Mouse (Mus musculus) cerebellum, postnatal 14 days (tissue): ENCODE measurements around the gene Gucy2g.
A peak's percentile ranks its signal among the peaks of the same experiment; 100 is the strongest.
"Not testable (repeated sequence)": the region's sequence is repeated elsewhere in the genome, so short reads cannot be mapped to it uniquely, and the experiment has no call there.

Source experiments
- DNase-seq, 2 experiments: peaks; one replicate each; pipeline ENCODE4 v3.0.0; 2021; ENCODE audit warnings: mixed read lengths in 2 of 2

The Gucy2g gene

DNA sequence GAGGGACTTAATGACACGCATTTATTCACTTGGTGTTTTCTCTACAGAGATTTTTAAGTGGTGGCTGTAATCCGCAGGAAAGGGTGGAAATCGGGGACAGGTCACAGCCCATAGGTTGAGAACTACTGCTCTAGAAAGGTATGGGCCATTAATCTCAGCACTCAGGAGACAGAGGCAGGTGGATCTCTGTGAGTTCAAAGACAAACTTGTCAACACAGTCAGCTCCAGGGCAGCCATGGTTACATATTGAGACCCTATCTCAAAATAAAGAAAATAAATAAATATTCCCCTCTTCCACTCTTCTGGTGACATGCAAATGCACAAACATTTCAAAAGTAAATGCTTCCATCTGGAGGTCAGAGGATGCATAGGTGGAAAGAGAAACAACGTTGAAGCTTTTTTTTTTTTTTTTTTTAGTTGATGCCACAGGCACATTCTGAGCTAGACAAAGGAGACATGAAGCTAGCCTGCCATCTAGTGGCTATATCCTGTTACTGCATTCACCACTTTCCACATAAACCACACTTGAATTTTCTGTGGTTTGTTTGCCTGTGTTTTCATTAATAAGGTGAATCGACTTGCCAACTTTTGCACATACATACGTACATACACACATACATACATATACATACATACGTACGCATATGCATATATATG, 34.4 kb downstream of the Gucy2g start:
- peak; percentile 75 to 76 for DNase-seq

DNA sequence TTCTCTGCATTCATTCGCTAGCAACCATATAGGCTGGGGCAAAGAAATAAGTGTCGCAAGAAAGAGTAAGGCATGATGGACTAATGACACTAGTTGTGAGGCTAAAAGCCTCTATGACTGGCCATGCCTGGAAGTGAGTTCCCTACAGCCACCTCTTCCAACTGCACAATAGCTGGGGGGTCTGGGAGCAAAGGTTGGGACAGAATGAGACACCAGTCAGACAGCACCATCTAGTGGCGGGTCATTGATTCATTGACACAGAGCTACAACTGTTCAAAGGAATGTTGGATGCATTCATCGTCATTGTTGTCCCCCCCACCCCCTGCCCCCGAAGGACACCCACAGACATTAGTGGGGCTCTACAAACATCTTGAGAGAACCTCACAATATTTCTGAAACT, 42.7 kb downstream of the Gucy2g start:
- peak; percentile 64 to 79 for DNase-seq

DNA sequence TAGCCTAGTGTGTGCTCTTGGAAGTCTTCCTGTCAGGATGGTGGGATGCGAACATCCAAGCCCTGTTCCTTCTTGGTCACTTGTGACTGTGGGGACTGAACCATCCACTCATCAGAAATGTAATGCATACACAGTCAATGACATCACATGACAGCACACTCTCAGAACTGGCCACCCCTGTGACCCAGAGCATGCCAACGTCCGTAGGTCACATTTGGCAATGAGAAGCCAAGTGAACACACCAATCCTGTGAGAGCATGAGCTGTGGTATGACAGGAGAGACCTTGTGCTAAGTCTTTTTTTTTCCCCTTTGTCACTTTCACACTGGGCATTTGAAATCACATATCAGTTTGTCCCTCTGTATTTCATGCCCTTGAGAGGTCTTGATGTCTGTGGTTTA, 45.5 kb downstream of the Gucy2g start:
- DNase-seq = no peak

DNA sequence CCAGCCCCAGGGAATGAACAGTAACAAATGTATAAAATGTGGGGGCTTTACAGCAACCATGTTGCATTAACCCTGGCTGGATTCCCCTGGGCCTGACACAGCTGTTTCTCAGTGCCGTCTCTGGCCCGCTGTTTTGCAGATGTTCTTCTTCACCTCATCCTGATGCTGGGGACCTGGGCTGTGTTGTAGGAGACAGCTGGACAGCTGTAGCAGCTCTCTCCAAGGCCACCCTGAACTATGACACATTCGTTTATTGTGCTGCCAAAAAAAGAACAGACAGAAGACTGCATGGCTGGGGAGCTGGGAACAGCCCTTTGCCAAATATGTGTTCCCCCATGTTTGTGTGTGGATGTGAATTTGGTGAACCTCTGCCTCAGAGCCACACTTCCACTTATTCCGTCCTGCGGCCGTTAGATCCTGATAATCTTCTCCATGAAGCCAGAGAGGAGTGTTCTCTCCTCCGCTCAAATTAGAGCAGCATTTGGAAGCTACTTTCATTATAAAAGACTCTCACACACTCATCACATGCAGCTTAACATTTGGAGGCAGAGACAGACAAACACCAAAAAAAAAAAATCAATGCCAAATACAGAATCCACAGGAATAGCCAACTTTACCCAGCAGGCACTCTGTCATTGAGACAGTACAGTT, 46.4 kb downstream of the Gucy2g start:
- DNase-seq = no peak

DNA sequence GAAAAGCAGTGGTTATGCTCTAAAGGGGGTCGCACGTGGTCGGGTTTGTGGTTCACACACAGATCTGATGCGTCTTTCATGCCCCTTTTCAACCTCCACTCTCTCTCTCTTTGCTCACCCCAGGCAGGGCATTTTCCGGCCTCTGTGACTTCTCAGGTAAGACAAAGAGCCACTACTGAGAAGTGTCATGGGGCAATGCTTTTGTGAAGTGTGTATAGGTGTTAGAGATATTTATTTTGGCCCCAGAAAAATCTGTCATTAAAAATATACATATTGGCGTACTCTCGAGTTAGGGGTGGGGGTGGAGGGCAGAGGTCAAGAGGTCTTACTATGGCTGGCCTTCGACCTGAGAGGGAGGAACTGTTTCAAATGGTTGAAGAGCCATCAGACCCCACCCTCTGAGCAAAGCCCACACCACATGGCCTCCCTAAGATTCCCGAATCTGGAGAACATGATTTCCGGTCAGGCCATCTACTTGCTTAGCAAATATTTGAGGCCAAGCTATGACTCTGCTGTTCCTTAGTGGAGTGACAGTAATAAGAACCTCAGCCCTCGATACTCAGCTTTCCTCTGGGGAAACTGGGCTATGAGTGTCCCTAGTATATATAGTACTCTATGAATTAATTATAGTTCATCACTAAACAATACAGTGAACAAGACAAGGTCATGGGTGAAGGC, 47.2 kb downstream of the Gucy2g start:
- DNase-seq = no peak

DNA sequence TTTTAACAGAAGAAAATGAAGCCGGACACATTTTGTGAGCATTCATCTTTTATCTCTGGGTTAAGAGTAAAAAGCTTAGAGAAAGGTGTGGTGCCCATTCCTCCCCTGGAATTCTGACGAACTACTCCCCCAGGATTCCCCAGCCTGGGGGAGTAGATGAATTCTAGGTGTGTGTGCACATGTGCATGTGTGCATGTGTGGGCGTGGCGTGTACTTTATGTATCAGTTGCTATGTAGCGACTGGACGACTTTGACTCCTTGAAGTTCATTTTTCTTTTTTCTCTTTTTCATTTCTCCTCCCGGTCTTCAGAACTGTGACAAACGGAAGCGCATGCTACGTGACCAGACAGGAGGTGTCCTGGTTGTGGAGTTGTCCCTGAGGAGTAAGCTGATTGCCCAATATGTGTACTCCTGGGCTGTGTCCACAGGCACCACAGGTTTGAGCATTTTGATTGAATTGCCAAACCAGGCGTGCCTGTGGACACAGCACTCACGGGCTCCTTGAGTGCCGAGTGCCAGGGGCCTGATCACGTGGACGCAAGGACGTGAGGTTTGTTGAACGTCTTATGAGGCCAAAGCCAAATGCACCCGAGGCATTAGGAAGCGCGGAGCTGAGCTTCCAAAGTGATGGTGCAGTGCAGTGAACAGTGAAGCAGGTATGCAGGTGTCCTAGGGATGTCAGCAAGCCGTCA, 48.6 kb downstream of the Gucy2g start:
- peak in 1 of 2 experiments; percentile 26 for DNase-seq

DNA sequence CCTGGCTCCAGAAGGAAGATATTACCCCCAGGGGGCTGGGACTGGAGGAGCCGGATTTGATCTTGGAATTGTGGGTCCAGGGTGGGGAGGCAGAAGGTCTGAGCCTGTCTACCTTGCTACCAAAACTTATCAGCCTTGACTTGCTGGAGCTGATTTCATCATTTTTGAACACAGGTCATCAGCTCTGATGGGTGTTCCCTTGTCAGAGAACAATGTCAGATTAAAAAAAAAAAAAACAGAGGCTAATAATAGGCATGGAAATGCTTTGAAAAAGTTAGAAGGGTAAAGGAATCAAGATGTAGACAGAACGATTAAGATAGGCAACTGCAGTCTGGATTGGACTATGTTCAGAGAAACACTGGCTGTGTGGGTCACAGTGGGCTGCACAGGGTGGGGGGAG, 49.4 kb downstream of the Gucy2g start:
- no peak for DNase-seq

DNA sequence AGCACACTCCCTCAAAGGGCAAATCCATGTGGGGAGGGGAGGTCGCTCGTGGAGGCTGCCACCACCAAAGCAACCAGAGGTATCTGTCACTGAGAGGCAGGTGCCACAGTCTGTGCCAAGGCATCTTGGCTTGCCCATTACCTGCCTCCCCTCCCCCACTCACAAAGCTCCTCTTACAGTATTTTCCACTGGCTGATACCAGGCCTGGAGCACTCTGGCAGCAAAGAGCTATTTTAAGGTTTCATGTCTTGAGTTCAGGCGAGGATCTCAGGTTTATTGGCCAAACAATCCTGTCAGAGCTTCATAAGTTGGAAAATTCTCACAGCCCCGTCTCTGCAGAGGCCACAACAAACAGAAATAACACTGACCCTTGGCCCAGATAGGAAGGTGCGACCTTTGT, 51.0 kb downstream of the Gucy2g start:
- no peak for DNase-seq

DNA sequence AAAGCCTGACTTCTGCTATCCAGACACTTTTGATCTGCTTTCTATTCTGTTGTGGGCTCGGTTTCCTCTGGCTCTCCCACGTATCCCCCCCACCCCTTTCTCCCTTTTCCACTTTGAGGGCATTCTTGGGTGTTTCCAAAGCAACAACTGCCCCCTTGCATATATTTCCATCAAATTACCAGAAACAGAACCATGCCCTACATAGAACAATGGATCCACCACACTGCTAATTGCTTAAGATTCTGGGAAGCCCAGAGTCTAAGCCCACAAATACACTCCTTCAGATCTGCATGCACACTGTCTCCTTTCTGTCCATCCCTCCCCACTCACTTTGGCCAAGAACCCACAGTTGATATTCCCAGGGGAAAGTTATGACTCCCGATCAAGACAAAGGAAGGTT, 55.4 kb downstream of the Gucy2g start:
- DNase-seq = no peak

DNA sequence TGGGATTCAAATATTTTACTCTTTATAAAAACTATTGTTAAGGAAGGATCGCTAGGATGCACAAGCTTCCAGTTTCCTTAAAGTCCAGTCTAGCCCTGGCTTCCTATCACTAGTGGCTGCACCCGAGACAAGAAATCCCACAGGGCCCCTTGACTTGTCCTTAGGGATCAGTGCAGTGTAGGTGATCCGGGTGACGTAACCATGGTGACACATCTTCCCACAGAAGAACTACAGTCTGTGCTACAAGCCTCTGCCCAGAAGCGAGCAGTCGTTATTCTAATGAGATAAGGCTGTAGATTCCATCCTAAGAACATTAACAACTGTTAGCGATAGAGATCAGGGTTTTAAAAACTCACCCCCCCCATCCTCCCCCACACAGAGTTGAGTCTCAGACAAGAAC, 56.0 kb downstream of the Gucy2g start:
- DNase-seq = no peak

DNA sequence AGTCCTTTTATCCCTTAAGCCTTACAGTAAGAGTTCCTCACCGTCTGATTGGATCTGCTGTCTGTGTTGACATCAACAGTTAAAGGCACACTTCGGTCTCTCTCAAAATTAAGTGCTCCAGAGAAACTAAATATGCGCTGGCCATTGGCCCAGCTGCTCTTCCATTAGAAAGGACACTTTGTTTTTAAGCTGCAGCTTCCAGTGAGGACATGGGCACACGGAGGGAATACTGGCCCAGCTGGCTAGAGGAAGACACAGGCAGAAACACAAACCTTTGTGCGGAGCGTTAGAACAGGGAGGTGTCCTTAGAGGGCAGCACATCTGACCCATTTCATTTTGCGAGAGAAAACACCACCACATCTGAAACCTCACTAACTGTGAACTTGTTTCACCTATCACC, 56.6 kb downstream of the Gucy2g start:
- DNase-seq = no peak

DNA sequence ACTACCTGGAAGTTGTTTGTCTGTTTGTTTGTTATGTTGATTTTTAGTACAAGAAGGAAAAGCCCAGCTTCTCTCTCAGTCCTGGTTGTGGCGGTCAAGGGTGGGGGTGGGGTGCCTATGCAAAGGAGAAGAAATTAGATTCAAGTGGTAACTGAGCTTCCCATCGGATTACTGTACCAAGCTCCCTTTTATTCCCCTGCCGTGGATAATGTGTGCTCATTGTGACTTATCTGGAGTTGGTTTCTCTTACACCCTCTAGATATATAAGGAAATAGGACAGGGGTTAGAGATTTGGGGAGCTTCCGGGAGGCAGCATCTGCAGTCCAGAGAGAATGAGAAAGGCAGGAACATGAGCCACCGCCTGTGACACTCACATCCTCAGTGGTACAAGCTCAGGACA, 60.6 kb downstream of the Gucy2g start, which contains the start of gene Tectb:
Gene Tectb (plus strand): TSS at position 301 of the 400 bp plus-strand sequence.
- no peak for DNase-seq

DNA sequence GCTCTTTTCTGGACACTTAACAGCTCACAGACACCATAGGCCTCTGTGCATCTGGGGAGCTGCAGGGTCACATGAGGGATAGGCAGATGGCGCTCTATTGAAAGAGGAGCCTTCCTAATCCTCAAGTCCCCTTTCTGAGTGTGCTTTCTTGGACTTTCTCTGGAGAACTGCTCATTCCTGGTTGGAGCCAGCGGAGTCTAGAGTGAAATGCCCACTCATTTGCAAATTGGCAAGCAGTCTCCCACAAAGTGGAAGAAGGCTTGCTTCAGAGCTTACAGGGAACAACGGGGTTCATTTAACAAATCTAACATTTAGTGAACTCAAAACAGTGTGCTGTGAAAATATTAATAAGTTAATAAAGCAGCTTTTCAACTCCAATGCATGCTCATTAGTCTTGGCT, 63.9 kb downstream of the Gucy2g start:
- no peak for DNase-seq

DNA sequence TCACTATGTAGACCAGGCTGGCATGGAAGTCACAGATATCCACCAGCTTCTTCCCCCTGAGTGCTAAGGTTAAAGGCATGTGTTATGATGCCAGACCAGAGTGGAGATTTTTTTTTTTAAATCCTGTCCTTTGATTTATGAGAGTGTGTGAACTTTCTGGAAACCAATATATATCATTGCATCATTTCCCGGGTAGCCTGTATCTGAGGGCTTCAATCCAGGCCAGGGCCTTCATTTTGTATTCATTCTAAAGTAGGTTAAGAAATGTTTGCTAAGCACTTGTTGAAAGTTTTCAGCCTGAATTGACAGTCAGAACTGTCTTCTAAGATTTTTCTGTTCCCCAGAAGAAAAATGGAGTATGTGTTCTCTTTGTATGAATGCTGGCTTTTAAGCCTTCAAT, 69.5 kb downstream of the Gucy2g start:
- no peak for DNase-seq

DNA sequence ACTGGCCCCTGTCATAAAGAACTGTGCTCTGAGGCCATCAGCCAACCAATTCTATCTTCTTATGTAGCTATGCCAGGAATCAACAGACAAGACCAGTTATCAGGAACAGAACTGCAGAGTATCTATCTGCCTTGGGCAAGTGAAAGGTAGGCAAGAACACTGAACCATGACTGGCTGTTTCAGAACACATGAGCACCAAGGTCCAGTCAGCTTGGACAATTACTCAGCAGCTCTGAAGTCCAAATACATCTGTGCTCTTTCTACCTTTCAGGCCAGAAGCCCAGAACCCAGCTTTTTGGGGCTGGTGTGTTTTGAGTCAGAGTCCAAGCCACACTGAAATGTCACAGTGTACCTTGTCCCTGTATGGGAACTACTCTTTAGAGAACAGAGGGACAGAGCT, 70.6 kb downstream of the Gucy2g start:
- no peak for DNase-seq

DNA sequence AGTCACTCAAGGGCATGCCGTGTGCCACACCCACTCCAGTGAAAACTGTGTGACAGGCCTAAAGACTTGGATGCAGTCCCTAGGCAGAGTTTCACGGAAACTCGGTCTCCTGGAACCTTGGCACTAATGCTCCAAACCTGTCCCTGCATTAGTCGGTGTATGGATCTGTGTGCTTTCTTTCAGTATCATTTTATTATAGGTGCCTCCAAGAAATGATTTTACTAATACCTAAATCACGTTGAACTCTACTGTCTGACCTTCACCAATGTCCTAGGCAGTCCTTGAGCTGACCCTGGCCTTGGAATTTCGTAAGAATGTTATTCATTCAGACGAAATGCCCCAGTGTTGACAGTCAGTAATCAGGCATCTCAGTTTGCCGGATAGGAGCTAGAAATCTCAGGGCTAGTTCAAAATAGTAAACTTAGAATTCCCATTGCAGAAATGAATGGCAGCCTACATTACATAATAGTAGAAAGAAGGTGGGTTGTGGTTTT, 71.8 kb downstream of the Gucy2g start:
- DNase-seq = not testable (repeated sequence)

DNA sequence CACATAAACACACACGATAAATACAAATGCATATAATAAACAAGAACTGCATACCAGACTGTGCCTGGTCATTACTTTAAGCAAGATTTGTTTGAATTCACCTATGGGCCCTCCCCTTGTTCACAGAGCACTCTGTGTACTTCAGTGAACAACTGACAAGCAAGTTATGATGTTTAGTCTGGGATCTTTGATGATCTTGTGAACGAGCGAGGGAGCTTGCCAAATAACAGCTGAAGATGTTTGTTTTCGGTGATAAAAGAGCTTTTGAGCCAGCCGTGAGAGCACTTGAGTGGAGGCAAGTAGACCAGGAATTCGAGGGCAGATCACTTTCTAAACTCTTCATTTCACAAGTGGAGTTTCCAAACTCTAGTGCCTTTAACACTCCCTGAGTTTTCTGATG, 72.7 kb downstream of the Gucy2g start:
- no peak for DNase-seq

DNA sequence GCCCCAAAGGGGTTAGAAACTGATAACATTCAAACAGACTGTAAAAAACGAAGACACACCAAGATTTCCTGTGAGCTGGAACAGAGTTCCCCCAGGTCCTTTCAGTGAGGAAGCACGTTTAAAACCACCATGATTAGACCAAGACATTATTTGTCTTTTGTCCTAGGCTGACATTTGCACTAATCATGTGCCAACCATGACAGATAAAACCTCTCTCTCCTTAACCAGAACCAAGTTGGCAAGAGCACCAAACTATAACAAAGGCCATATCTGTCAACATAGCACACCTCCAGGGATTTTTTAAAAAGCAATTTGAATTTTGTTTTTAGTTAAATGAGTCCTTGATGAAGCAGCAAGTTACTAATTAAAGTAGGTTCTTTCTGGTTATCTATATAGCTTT, 73.3 kb downstream of the Gucy2g start:
- no peak for DNase-seq

DNA sequence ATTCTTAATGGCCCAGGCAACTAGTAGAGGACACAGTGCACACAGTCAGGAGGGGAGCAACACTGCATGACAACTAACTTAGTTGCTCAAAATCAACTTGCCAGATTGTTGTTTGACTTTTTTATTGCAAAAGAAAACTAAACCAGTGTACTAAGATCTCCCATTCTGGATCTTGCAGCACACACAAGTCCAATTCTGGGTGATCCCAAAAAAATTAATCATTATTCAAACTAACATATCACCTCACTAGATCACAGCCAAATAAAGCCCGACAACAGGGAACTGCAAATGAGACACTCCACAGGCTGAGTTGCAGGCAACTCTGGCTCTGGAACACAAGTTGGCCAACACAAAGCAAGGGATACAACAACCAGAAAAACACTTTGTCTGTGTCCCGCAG, 74.3 kb downstream of the Gucy2g start:
- DNase-seq = no peak

DNA sequence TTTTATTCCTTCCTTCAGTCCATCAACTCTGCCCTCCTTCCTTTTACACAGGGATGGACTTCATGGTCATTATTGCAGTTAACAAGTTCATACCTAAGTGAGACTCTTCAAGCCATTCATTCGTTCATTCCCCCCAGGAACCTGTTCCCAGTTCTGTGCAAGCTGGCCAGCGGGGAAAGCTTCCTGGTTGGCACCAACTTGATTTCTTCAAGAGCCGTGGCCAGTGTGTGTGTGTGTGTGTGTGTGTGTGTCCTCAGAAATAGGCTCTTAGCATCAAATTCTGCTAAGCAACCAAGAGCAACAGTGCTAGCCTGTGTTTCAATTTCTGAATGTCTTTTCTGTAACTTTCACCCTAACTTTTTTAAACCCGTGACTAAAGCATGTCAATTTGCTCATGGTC, 75.1 kb downstream of the Gucy2g start:
- no peak for DNase-seq

DNA sequence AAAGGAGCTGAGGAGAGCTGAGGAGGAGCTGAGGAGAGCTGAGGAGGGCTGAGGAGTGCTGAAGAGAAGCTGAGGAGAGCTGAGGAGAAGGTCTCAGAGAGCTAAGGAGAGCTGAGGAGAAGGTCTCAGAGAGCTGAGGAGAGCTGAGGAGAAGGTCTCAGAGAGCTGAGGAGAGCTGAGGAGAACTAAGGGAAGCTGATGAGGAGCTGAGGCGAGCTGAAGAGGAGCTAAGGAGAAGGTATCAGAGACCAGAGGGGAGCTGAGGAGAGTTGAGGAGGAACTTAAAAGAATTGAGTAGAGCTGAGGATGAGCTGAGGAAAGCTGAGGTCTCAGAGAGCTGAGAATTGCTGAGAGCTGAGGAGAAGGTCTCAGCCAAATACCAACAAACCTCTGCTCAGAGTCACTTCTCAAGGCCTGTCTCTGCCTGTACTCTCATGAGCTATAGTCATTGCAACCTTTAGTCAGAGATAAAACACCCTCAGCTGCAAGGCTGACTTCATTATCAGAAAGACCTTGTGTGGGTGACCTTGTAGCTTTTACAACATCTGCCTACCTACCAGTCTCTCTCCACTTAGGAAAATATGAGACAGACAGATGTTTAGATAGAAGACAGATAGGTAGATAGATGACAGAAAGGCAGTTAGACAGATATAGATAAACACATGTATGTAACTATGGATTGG, 75.7 kb downstream of the Gucy2g start:
- no peak for DNase-seq

DNA sequence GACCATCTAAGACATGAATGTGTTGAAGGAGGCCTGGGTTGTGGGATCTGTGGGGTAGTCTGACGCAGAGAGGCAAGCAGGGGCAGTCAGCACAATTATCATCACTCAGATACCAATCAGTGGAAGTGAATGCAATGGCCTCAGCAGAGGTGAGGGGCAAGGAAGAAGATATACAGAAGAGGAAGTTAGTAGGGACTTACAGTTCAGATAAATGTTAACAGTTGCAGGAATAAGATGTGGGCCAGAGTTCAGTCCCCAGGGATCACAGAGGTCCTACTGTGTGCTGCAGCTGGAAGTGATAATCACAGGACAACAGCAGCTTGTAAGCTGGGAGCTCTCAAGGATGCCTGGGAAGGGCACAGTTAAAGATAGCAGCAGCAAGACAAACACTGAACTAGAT, 76.9 kb downstream of the Gucy2g start:
- DNase-seq = no peak

DNA sequence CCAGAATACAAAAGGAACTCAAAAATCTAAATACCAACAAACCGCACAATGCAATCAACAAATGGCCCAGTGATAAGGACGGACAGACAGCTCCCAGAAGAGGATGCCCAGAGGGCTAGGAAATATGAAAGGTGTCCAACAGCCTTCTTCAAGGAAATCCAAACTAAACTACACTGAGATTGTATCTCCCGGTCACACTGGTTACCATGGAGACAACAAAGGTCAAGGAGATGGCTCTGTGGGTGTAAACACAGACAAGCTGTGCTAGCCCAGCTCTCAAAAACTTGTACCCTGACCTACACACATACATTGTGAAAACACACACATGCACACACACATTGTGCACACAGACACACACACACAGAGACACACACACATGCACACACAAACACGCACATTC, 78.8 kb downstream of the Gucy2g start:
- DNase-seq = no peak
